Mouse (Mus musculus) CD8-positive naive resting alpha-beta T cell, adult 2 months (primary cell): ENCODE measurements around the gene Hoxc8.

ENCODE experiments used
- DNase-seq, 2 experiments: peaks; one replicate each; pipeline ENCODE4 v3.0.0; 2022; ENCODE audit warnings: low read depth in 2 of 2, low spot score in 2 of 2

Hoxc8 gene

DNA sequence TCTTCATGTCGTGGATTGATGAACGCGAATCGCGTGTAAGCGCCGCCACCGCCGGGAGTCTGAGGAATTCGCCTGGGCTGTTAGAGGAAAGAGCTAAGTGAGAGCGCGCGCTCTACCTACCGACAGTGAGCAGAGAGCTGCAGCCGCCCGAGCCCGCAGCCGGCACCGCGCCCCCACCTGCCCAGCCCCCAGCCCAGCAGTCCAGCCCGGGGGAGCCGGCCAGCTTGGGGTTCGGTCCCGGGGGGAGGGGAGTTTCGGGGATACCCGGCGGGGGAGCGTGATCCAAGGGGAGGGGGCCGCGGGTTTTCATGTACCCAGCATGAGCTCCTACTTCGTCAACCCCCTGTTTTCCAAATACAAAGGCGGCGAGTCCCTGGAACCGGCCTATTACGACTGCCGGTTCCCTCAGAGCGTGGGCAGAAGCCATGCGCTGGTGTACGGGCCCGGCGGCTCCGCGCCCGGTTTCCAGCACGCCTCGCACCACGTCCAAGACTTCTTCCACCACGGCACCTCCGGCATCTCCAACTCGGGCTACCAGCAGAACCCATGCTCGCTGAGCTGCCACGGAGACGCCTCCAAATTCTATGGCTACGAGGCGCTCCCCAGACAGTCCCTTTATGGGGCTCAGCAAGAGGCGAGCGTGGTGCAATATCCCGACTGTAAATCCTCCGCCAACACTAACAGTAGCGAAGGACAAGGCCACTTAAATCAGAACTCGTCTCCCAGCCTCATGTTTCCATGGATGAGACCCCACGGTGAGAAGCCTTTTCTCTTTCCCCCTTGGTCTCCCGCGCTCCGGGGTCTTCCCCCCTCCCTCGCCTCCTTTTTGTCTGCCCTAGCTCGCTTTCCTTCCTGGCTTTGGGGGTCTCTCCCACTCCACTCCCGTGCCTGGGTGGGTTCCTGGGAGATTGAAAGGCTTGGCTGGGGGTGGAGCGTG is at the start of gene Hoxc8:
TSS of gene Hoxc8 (plus strand) at position 147 of the 937 bp plus-strand sequence.
- DNase-seq, result no peak

DNA sequence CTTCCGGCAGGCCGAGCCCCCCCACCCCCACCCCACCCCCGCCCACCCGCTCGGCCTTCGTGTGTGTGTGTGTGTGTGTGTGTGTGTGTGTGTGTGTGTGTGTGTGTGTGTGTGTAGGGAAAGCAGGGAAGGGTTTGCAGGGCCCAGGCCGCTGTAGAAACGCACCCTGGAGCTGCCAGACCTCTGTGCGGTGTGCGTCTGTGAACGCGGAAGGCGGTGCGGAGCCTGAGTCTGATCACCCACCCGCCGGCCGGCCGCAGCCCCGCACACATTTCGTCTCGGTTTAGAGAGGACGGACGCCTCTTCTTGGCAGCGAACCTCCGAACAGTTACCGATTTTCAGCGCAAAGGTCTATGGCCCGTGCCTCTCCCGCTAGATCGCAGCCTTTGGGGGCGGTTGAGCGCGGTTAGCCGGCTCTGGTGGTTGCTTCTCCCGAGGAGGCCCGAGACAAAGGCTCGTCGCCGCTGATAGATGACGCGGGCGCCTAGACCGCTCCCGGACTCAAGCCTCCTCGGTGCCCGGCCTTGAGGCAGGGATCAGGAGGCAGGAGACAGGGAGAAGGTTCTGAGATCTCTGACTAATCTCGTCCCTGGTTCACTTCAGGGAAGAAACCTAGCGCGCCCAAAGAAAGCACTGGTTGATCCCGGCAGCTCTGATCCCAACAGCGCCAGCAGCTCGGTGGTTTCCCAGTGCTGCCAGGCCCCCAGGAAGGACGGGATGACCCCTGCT is 47.5 kb upstream of the Hoxc8 start:
- DNase-seq, result no peak

DNA sequence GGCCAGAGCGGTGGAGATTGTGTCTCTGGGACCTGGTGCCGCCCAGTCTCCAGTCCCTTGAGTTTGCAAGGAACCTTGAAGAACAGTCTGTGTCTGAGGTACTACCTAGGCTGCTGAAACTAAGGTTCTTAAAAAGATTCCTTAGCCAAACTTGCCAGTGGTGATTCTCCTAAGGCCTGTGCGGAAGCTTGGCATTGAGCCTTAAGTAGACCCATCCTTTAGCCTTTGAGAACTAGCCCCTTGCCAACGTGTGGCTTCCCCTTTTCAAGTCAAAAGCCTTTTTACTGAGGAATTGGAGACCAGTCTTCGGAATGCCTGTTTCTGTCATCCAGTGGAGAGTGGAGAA is 47.0 kb upstream of the Hoxc8 start:
- no peak for DNase-seq

DNA sequence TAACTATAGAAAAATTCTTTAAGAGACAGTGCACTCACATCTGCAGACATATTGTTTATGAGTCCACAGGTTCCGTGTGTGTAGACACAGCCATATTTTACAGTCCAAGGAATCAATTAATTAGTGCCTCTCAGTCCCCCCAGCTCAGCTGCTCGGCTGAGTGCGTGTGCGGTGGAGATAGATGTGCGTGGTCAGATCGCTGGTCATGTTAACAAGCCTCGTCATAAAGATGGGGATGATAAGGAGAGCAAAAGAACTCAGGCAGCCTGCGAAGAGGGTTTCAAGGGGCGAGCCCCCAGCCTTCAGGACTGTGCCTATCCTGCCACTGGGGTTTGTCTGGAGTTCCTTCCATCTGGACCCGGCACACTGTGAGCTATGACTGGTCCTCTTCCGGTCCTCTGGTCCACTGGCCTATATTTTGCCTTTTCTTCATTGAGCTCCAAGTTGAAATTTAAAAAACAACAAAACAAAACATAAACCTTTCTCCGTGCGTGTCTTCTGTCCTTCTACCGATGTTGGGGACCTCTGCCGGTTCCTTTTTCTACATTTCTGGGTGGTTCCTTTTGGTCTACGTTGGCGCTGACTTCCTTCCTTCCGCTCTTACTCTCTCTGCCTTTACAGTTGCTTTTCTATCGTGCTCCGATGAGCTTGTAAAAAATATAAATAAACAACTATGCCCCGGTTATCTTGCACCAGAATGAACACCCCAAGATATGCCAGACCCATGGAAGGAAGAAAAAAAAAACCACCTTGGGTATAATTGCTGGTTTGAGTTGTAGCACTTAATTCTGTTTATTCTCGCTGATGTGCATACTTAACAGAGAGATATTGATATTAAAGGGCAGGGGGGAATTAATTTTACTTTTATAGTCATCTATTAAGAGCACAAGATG is 45.0 kb upstream of the Hoxc8 start:
- no peak for DNase-seq

DNA sequence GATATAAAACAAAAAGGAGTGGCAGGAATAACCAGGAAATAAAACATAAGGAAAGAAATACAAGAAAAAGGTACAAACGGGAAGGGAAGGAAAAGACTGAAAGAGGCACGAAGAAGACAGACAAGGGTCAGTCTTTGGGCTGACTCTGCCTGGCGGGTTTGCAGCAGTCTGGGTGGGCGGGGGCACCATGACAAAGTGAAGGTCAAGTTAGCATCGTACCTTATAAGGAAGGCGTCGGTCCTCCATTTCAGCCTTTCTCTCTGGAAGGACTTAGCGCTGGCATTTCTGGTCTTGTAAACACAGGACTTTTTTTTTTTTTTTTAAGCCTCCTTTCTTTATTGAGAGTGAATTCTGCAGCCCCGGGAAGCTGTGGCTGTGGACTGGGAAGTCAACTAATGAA is 43.1 kb upstream of the Hoxc8 start:
- DNase-seq, result no peak

DNA sequence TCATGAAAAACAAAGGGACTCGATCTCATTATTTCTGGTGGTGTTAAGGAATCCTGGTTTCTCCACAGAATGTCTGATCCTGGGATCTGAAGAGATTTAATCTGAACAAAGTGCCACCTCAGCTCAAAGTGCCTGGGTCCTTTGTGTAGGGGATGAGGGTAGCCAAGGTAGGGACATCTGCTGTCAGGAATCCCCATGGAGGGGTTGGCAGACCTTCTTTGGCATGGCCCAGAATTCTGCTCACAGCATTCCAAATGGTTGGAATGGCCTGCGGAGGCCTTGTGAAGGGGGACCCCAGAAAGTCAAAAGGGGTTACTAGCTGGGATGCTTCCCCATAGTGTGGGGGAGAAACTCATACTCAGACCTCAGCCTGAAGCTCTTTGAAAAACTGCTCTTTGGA is 41.6 kb upstream of the Hoxc8 start:
- DNase-seq, result no peak

DNA sequence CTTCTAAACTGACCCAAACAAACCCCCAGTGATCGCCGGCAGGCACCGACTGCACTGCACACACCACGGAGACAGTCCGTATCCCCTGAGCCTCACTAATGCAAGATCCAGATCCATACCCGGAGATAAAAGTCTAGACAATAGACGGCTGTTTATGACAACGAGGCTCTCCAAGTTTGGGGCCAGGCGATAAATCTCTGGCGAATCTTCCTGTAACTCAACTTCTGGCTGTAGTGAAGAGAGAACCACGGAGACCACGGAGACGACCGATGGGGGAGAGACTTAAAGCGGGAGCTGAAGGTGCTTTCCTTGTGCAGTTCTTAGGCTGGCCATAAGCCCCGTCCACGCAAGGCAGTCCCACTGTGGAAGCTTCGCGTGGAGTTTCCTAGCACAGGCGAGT is 40.7 kb upstream of the Hoxc8 start:
- no peak for DNase-seq

DNA sequence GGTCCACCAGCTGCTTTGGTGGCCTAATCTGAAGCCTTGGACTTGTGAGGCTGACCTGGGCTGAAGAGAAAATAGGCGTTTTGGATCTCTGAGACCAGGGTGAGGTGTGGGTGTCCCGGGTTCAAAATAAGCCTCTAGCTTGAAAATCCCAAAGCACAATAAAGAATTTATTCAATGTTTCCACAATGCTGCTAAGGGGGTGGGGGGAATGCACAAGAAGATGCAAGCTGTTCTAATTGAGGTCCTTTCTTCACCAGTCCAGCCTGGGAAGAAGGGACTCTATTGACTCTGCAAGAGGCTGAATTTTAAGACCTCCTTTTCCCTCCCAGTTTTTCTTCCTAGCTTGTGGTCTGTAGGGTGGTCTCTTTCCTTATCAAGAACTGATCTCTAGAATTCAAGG is 39.5 kb upstream of the Hoxc8 start:
- DNase-seq, result no peak

DNA sequence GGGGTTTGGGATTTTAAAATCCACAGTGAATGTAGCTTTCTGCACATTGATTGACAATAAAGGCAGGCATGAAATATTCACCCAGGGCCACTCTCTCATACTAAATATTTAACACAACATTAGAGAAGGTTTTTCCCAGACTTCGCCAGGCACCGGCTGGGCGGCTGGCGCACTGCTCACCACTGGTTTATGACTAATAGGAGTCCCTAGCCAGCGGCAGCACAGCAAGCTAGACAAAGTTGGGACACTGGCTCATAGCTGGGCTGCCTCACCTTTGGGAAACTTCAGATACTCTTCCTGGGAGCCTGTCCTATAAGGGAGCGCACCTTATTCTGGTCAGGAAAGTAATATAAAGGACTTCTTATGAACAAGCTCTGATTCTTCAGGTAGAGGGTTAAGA is 36.8 kb upstream of the Hoxc8 start:
- no peak for DNase-seq

DNA sequence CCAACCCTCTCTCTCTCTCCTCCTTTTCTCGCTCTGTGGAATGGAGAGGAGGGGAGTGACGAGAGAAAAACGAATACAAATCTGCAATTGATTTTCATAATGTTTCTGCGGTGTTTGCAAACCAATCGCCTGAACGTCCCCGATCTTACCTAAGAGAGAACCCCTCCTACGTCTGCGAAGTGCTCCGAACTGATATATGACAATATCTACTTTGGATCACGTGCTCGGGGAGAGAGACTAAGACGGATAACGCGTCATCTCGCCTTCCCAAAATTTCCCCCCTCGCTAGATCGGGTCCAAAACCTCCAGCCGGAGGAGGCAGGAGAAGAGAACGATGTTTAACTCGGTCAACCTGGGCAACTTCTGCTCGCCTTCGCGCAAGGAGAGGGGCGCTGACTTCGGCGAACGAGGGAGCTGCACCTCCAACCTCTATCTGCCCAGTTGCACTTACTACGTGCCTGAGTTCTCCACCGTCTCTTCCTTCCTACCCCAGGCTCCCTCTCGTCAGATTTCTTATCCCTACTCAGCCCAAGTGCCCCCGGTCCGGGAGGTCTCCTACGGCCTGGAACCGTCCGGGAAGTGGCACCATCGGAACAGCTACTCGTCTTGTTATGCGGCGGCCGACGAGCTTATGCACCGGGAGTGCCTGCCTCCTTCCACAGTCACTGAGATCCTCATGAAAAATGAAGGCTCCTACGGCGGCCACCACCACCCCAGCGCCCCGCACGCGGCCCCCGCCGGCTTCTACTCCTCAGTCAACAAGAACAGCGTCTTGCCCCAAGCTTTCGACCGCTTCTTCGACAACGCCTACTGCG is 36.0 kb upstream of the Hoxc8 start, which contains the start of gene Hoxc11:
TSS of gene Hoxc11 (plus strand) at position 236 of the 815 bp plus-strand sequence.
- no peak for DNase-seq

DNA sequence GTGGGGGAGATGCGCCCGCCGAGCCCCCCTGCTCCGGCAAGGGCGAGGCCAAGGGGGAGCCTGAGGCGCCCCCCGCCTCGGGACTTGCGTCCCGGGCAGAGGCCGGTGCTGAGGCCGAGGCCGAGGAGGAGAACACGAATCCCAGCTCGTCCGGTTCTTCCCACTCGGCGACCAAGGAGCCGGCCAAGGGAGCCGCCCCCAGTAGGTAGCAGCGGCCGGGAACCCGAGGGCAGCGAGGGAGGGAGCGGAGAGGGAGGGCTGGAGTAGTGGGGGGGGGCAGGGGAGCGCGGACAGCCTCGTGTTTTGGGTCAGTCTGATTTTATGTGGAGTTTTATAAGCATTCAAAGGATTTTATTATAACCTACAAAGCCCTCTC is 35.4 kb upstream of the Hoxc8 start:
- DNase-seq, result no peak

DNA sequence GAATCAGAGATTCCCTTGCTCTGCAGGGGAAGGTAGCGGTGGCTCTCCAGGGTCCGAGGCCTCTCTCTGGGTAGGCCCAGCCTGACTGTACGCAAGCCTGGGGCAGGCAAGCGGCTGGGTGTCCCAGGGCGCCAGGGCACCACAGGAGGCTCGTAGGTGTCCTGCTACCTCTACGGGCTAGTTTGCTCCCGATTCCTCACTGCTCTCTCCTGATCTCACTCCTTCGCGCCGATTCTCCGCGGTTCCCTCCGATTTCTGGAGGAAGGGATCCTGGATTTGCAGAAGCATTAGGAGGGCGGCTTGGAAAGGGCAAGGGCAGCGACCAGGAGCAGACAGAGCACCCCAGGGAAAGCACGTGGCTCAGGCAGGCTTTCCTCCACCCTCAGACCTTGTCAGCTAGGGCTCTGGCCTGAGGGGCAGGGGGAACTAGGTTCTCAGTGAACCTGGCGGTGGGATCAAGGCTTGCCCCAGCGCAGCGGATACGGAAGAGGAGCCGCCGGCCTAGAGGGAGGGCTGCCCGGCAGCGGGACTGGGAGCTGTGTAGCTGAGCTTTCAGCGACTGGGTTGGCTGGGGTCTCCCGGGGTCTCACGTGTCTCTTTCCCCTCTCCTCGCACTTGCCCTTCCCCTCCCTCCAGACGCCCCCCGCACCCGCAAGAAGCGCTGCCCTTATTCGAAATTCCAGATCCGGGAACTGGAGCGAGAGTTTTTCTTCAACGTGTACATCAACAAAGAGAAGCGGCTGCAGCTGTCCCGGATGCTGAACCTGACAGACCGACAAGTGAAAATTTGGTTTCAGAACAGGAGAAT is 34.4 kb upstream of the Hoxc8 start:
- DNase-seq, result no peak

DNA sequence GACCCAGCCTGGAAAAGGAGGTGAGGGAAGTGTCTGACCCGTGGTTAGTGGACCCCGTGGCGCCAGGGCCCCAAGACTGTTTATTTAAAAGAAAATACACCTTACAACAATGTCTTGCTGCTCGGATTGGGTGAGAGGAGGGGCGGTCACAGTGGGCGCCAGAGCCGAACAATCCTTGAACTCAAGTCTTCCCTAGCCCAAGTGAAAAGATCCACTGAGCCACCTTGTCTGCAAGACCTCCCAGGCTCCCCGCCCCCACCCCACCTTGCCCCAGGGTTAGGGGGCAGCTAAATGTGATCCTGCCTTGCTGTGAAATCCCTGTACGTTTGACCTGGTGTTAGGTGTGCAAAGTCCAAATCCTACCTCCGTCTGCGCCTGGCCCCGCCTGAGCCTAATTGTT is 33.5 kb upstream of the Hoxc8 start:
- DNase-seq, result no peak

DNA sequence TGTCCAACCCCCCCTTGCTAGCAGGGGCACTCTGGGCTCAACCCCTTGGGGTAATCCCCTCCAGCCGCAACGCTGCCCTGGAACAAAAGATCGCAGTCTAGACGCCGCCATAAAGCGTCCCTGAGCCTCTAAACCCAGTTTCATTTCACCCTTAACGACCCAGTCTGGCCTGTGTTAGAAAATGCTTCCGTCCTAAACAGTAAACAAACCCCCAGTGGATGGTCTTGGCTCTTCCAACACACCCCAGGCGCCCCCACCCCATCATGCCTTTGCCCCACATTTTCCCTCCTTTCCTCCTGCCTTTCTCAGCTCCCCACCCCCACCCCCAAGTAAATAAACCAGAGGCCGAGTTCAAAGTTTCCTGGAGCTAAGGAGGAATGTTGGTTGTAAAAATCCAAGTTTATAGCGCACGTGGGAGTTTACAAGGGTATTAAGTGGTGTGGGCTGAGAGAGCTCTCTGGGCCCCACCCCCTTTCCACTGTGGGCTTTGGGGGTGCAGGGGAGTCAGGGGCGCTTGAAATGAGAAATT is 30.7 kb upstream of the Hoxc8 start:
- DNase-seq, result no peak

DNA sequence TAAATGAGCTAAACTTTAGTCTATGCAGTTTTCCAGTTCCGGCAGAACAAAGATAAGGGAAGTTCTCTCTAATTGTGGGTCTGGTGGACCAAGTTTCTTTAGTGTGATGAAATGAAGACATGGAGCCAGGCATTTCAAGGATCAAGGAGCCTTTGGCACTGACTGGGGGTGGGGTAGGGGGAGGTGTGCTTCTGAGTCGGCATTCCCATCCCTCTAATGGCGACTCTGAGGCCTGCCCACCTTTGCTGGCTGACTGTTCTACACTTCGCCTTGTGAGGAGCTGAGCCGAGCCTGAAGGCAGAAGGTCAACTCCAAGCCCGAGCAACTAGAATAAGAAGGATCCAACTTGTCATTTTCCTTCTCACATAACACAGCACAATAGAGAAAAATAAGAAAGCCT is 28.7 kb upstream of the Hoxc8 start:
- DNase-seq, result no peak

DNA sequence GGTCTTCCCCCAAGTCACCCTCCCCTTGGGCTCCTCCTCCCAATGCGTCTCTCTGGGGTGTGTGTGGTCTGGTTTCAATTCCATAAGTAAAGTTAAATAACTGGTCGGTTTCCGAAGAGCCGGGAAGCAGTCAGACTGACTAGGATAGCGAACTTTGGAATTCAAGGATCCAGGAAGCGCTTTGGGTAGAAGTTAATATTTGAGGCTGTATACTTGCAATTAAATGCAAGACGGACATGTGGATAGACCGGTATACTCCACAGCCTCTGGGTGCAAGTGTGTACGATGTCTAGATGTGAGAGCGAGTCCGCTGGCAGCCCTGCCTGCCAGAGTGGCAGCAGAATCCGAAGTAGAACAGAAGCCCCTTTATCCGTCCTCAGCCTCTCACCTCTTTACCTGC is 27.9 kb upstream of the Hoxc8 start:
- no peak for DNase-seq

DNA sequence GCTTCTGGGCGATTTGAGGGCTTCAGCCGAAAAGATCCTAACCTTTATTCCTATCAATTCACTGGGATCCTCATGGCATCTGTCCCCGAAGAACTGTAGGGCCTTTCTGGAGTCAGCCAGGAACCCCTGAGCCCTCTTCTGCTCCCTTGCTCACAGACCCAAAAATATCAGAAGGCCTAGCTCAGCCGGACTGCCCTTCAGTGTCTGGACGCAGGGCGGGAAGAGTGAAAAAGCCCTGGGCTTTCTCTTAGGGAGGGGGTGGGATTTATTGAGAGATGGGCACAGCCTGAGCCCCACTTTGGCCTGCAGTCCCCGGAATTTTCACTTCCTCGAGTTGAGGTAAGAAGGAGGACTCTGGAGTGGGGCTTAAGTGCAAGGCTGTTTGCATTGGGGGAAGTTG is 27.1 kb upstream of the Hoxc8 start:
- DNase-seq, result no peak

DNA sequence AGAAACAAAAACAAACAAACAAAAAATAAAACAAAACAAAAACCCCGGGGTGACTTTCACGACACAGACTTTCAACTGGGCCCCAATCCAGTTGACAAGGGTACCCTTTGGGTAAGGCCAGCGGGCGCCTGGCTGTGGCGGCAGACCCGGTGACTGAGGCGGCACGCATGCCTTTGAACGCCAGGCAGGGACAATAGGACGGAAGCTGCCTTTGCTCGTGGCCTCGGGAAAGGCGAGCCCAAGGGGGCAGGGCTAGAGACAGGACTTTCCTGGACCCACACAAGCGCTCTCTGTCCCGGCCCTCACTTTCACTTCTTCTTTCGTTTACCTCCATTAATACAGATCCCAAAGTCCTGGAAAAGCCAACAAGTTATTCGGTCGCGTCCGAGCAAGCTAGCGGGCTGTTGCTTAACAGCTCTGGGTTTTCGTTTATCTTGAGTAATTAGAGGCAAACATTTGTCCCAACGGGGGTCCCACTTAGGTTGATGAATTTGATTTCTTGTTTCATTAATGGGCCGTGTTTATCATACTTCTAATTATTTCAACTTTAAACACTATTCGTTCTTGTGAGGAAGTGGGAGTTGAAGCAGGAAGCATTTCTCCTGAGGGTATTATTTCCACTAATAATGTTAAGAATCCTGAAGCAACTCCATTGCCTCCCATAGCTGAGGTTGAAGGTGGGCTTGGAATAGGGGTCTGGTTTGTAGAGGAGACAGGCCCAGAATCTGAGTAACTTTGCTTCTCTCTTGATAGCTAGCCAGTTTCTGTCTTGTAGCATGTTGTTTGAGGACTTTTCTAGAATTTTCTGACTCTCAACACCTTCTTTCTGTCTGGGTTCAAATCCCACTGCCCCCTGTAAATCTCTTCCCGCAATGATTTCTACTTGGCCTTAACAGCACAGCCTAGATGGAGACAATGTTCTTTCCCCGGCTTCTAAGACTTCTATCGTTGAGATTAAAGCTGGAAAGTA is 26.5 kb upstream of the Hoxc8 start:
- DNase-seq, result no peak
